ENCODE assay signal across 9 mouse cellular contexts in genomic region chr12:12788263-12788852, GRCm38 (mm10).
A peak's percentile ranks its signal among the peaks of the same experiment; 100 is the strongest.
DNase-seq lines count a peak whose midpoint lies in the region; ATAC-seq and TF ChIP-seq lines count a peak whose summit lies in the region.
"Had no signal": no experiment of that assay in that cellular context is flagged by ENCODE, and none has a peak within 500 bp of the region (broad histone marks: within the 10 kb centered on the region; RNA-seq: fewer than 3 reads in every experiment).

No protein-coding gene starts in this region.

- peak overlapping the region; percentile 57 for H3K9ac ChIP-seq in heart, embryonic 12.5 days
- H3K9ac ChIP-seq in embryonic facial prominence, embryonic 11.5 days (replicated peaks; ENCODE audit: low read length): peak overlapping the region; percentile 50
- no peak overlapping the region for H3K9ac ChIP-seq in intestine, embryonic 15.5 days
- peak overlapping the region; percentile 43; the same call in 1 of the 2 replicates for H3K9ac ChIP-seq in midbrain, embryonic 16.5 days (ENCODE audit: low read depth, low read length)
- no peak overlapping the region for H3K9ac ChIP-seq in lung, postnatal 0 days (replicated peaks; ENCODE audit: low read depth)

- no peak for TF ChIP-seq EP300 in lung, postnatal 0 days (IDR thresholded peaks at IDR 0.05)

- H3K36me3 ChIP-seq in heart, embryonic 12.5 days: no peaks in the 10 kb centered on the region
- H3K36me3 ChIP-seq in embryonic facial prominence, embryonic 11.5 days (replicated peaks; ENCODE audit: control insufficient read depth, insufficient read depth, low read depth, low read length): no peaks in the 10 kb centered on the region
- H3K36me3 ChIP-seq in intestine, embryonic 15.5 days: no peaks in the 10 kb centered on the region
- no peaks in the 10 kb centered on the region for H3K36me3 ChIP-seq in midbrain, embryonic 16.5 days (ENCODE audit: control insufficient read depth, insufficient read depth, low read length)
- no peaks in the 10 kb centered on the region for H3K36me3 ChIP-seq in lung, postnatal 0 days (ENCODE audit: insufficient read depth, low read length)

- WGBS in heart, embryonic 12.5 days: 16% methylated on average over 13 of the region's 13 CpGs
- 15% methylated on average over 13 of the region's 13 CpGs for WGBS in embryonic facial prominence, embryonic 11.5 days
- 25% methylated on average over 13 of the region's 13 CpGs for WGBS in intestine, embryonic 15.5 days
- 33% methylated on average over 13 of the region's 13 CpGs for WGBS in midbrain, embryonic 16.5 days
- WGBS in lung, postnatal 0 days: 41% methylated on average over 13 of the region's 13 CpGs

- H3K4me3 ChIP-seq in heart, embryonic 12.5 days: peak overlapping the region; percentile 36
- no peak overlapping the region for H3K4me3 ChIP-seq in embryonic facial prominence, embryonic 11.5 days (ENCODE audit: low read depth, low read length)
- H3K4me3 ChIP-seq in intestine, embryonic 15.5 days (replicated peaks): peak overlapping the region; percentile 23; the same call in 1 of the 2 replicates
- no peak overlapping the region for H3K4me3 ChIP-seq in midbrain, embryonic 16.5 days (ENCODE audit: low read depth, low read length)
- H3K4me3 ChIP-seq in lung, postnatal 0 days (ENCODE audit: low read depth, low read length): no peak overlapping the region

- 0 out of 2 replicates have a peak, but pooled peaks have one; percentile 19 for ATAC-seq in heart, embryonic 12.5 days (ENCODE audit: insufficient number of reproducible peaks, low FRiP score)
- no peak for ATAC-seq in embryonic facial prominence, embryonic 11.5 days (replicated peaks; ENCODE audit: insufficient number of reproducible peaks, low FRiP score, low TSS enrichment, low read depth)
- peak; percentile 93 for ATAC-seq in intestine, embryonic 15.5 days
- ATAC-seq in midbrain, embryonic 16.5 days: no peak
- ATAC-seq in lung, postnatal 0 days: no peak

- no peaks in the 10 kb centered on the region for H3K27me3 ChIP-seq in heart, embryonic 12.5 days (replicated peaks)
- H3K27me3 ChIP-seq in embryonic facial prominence, embryonic 11.5 days (ENCODE audit: control insufficient read depth, insufficient read depth, low read length): no peaks in the 10 kb centered on the region
- no peaks in the 10 kb centered on the region for H3K27me3 ChIP-seq in intestine, embryonic 15.5 days (replicated peaks)
- H3K27me3 ChIP-seq in midbrain, embryonic 16.5 days (ENCODE audit: control insufficient read depth, insufficient read depth, low read depth, low read length): no peaks in the 10 kb centered on the region; the same call in 1 of the 2 replicates
- no peaks in the 10 kb centered on the region for H3K27me3 ChIP-seq in lung, postnatal 0 days (replicated peaks; ENCODE audit: insufficient read depth, low read length)

- H3K27ac ChIP-seq in heart, embryonic 12.5 days (ENCODE audit: poor library complexity, severe bottlenecking): no peak overlapping the region
- no peak overlapping the region for H3K27ac ChIP-seq in embryonic facial prominence, embryonic 11.5 days (replicated peaks; ENCODE audit: low read depth, low read length)
- H3K27ac ChIP-seq in intestine, embryonic 15.5 days: peak overlapping the region; percentile 88
- no peak overlapping the region for H3K27ac ChIP-seq in midbrain, embryonic 16.5 days (ENCODE audit: low read length)
- H3K27ac ChIP-seq in lung, postnatal 0 days (ENCODE audit: low read length): no peak overlapping the region

- no peak for TF ChIP-seq CTCF in lung, postnatal 0 days (IDR thresholded peaks at IDR 0.05)

- H3K4me1 ChIP-seq in heart, embryonic 12.5 days (replicated peaks): peaks cover 27% of the 10 kb centered on the region
- H3K4me1 ChIP-seq in embryonic facial prominence, embryonic 11.5 days (ENCODE audit: control insufficient read depth, insufficient read depth, low read length): peaks cover 11% of the 10 kb centered on the region
- H3K4me1 ChIP-seq in intestine, embryonic 15.5 days (replicated peaks): peaks cover 20% of the 10 kb centered on the region
- peaks cover 20% of the 10 kb centered on the region for H3K4me1 ChIP-seq in midbrain, embryonic 16.5 days (ENCODE audit: control insufficient read depth, insufficient read depth, low read length)
- H3K4me1 ChIP-seq in lung, postnatal 0 days (ENCODE audit: insufficient read depth, low read depth, low read length): peaks cover 4% of the 10 kb centered on the region; the same call in 1 of the 2 replicates

- H3K4me2 ChIP-seq in heart, embryonic 12.5 days: peak overlapping the region; percentile 76
- peak overlapping the region; percentile 40; the same call in 1 of the 2 replicates for H3K4me2 ChIP-seq in embryonic facial prominence, embryonic 11.5 days (ENCODE audit: low read depth, low read length)
- H3K4me2 ChIP-seq in intestine, embryonic 15.5 days (replicated peaks): peak overlapping the region; percentile 53
- H3K4me2 ChIP-seq in midbrain, embryonic 16.5 days (ENCODE audit: low read length): peak overlapping the region; percentile 44
- H3K4me2 ChIP-seq in lung, postnatal 0 days (replicated peaks; ENCODE audit: low read depth, low read length): no peak overlapping the region

- DNase-seq in heart, adult 18-20 months: no peak
- no peak for DNase-seq in embryonic facial prominence, embryonic 11.5 days (ENCODE audit: low spot score)
- no peak for DNase-seq in thymus, postnatal 0 days (ENCODE audit: low spot score)
- DNase-seq in lung, postnatal 0 days (ENCODE audit: low spot score): no peak
- no peak for DNase-seq in adrenal gland, postnatal 14 days
- DNase-seq: kidney, adult 18-20 months had no signal

- H3K9me3 ChIP-seq in heart, embryonic 12.5 days (replicated peaks): no peaks in the 10 kb centered on the region
- no peaks in the 10 kb centered on the region for H3K9me3 ChIP-seq in embryonic facial prominence, embryonic 11.5 days (replicated peaks; ENCODE audit: control insufficient read depth, low read length)
- no peaks in the 10 kb centered on the region for H3K9me3 ChIP-seq in intestine, embryonic 15.5 days
- H3K9me3 ChIP-seq in midbrain, embryonic 16.5 days (replicated peaks; ENCODE audit: control insufficient read depth, low read length, poor library complexity, severe bottlenecking): no peaks in the 10 kb centered on the region
- H3K9me3 ChIP-seq in lung, postnatal 0 days (ENCODE audit: low read length): no peaks in the 10 kb centered on the region

Comparison
In these comparisons a context has a peak if more than half of its experiments do, and no peak if none do; other contexts are left out.
1. ATAC-seq: peak in heart, embryonic 12.5 days (single experiment) and intestine, embryonic 15.5 days (single experiment); none in embryonic facial prominence, embryonic 11.5 days (single experiment), midbrain, embryonic 16.5 days (single experiment) and lung, postnatal 0 days (single experiment).
2. H3K4me3 ChIP-seq: peak in heart, embryonic 12.5 days (single experiment) and intestine, embryonic 15.5 days (single experiment); none in embryonic facial prominence, embryonic 11.5 days (single experiment), midbrain, embryonic 16.5 days (single experiment) and lung, postnatal 0 days (single experiment).
3. H3K9ac ChIP-seq: peak in heart, embryonic 12.5 days (single experiment), embryonic facial prominence, embryonic 11.5 days (single experiment) and midbrain, embryonic 16.5 days (single experiment); none in intestine, embryonic 15.5 days (single experiment) and lung, postnatal 0 days (single experiment).